Mouse (Mus musculus) bone marrow macrophage, adult 2 months (primary cell): ENCODE measurements at regions not wholly inside any gene's neighbourhood (a gene's known extent, or its start where the extent isn't known, plus 50 kb on each side); places are given as distances from the start of the nearest gene placed in this dataset.

Source experiments
- CTCF ChIP-seq: IDR thresholded peaks from 2 replicates; pipeline ENCODE4 v1.5.1; 2012; ENCODE audit warnings: low read depth, mild to moderate bottlenecking, low read length, moderate library complexity
- POLR2A ChIP-seq: IDR thresholded peaks from 2 replicates; pipeline ENCODE4 v1.6.1; 2012; ENCODE audit warnings: mild to moderate bottlenecking, low read depth, low read length, borderline replicate concordance

DNA sequence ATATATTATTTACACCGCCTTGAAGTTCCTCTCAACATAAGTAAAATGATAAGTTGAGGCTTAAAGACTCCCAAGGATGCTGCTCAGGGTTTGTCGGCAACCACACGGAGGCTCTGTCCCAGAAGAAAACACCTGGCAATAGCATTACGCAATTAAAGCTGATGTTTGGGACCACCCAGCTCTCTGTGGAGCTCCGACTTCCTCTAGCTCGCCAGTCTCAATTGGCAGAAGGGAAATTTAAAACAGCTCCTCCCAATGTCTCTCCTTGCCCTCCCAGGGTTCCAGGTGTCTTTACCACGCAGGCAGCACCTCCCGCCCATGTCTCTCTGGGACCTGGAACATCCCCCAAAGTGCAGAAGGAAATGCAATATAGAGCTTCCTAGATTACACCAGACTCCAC is 701.1 kb downstream of the Slc4a3 start:
- TF ChIP-seq POLR2A (no peak), CTCF (no peak)
